Comparison of ENCODE assay signal across 20 mouse cellular contexts in the genomic region with DNA sequence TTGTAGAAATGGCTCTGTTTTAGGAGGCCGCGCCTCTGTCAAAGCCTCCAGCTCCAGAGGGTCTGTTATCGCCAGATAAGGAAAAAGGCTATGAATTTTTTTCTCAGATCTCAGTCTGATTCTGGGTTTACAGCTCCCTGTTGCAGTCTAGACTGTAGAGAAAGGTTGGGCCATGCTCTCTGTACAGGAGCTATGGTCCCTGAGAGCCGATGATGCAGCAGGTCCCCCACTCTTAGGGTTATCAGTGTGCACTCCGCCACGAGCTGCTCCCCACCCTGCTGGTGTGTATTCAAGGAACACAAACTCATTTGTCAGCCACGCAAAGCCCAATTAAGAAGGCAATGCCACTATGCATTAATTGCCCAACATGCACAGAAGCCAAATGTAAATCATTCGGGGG.
DNase-seq lines count a peak whose midpoint lies in the region; ATAC-seq lines count a peak whose summit lies in the region.
"Had no signal": no experiment of that assay in that cellular context is flagged by ENCODE, and none has a peak within 500 bp of the region (broad histone marks: within the 10 kb centered on the region; RNA-seq: fewer than 3 reads in every experiment).

No protein-coding gene starts in this region.

- H3K9ac ChIP-seq in forebrain, embryonic 13.5 days = no peak overlapping the region
- H3K9ac ChIP-seq in forebrain, embryonic 16.5 days (replicated peaks; ENCODE audit: low read depth, low read length) = no peak overlapping the region
- no peak overlapping the region for H3K9ac ChIP-seq in hindbrain, embryonic 15.5 days
- no peak overlapping the region for H3K9ac ChIP-seq in neural tube, embryonic 12.5 days
- H3K9ac ChIP-seq: embryonic facial prominence, embryonic 15.5 days; heart, embryonic 15.5 days; liver, embryonic 14.5 days had no signal

- no peak overlapping the region for H3K4me3 ChIP-seq in forebrain, embryonic 13.5 days
- H3K4me3 ChIP-seq in forebrain, embryonic 16.5 days (replicated peaks; ENCODE audit: low read length) = no peak overlapping the region
- H3K4me3 ChIP-seq in hindbrain, embryonic 15.5 days = no peak overlapping the region
- H3K4me3 ChIP-seq in neural tube, embryonic 12.5 days = no peak overlapping the region
- H3K4me3 ChIP-seq: embryonic facial prominence, embryonic 15.5 days; gastrocnemius, adult 2 months; heart, adult 2 months; heart, embryonic 15.5 days; megakaryocyte, embryonic 14.5 days had no signal

- no peak overlapping the region for H3K4me2 ChIP-seq in forebrain, embryonic 13.5 days
- no peak overlapping the region for H3K4me2 ChIP-seq in forebrain, embryonic 16.5 days (ENCODE audit: low read length)
- H3K4me2 ChIP-seq in hindbrain, embryonic 15.5 days = no peak overlapping the region
- H3K4me2 ChIP-seq in neural tube, embryonic 12.5 days (replicated peaks) = no peak overlapping the region
- H3K4me2 ChIP-seq: embryonic facial prominence, embryonic 15.5 days; heart, embryonic 15.5 days had no signal

- peaks cover 39% of the 10 kb centered on the region for H3K4me1 ChIP-seq in forebrain, embryonic 13.5 days
- H3K4me1 ChIP-seq in forebrain, embryonic 16.5 days (replicated peaks; ENCODE audit: control insufficient read depth, insufficient read depth, low read length) = peaks cover 24% of the 10 kb centered on the region
- peaks cover 39% of the 10 kb centered on the region for H3K4me1 ChIP-seq in hindbrain, embryonic 15.5 days (replicated peaks)
- H3K4me1 ChIP-seq in neural tube, embryonic 12.5 days = peaks cover 34% of the 10 kb centered on the region
- H3K4me1 ChIP-seq: embryonic facial prominence, embryonic 15.5 days; heart, embryonic 15.5 days; megakaryocyte, embryonic 14.5 days had no signal

- H3K9me3 ChIP-seq in forebrain, embryonic 13.5 days (replicated peaks) = no peaks in the 10 kb centered on the region
- no peaks in the 10 kb centered on the region for H3K9me3 ChIP-seq in forebrain, embryonic 16.5 days (ENCODE audit: control insufficient read depth, low read length)
- H3K9me3 ChIP-seq in hindbrain, embryonic 15.5 days = no peaks in the 10 kb centered on the region
- H3K9me3 ChIP-seq in neural tube, embryonic 12.5 days = no peaks in the 10 kb centered on the region
- H3K9me3 ChIP-seq: embryonic facial prominence, embryonic 15.5 days; heart, embryonic 15.5 days had no signal

- no peaks in the 10 kb centered on the region for H3K36me3 ChIP-seq in forebrain, embryonic 13.5 days (ENCODE audit: poor library complexity, severe bottlenecking)
- H3K36me3 ChIP-seq in forebrain, embryonic 16.5 days (ENCODE audit: control insufficient read depth, insufficient read depth) = no peaks in the 10 kb centered on the region
- H3K36me3 ChIP-seq in hindbrain, embryonic 15.5 days = no peaks in the 10 kb centered on the region
- H3K36me3 ChIP-seq in neural tube, embryonic 12.5 days = no peaks in the 10 kb centered on the region
- H3K36me3 ChIP-seq: embryonic facial prominence, embryonic 15.5 days; heart, embryonic 15.5 days had no signal

- H3K27ac ChIP-seq in forebrain, embryonic 13.5 days = peak overlapping the region; percentile 54
- no peak overlapping the region for H3K27ac ChIP-seq in forebrain, embryonic 16.5 days (ENCODE audit: low read length)
- H3K27ac ChIP-seq in hindbrain, embryonic 15.5 days (replicated peaks) = 0 out of 2 replicates have a peak overlapping the region, but pooled peaks have one; percentile 31
- H3K27ac ChIP-seq in neural tube, embryonic 12.5 days = 0 out of 2 replicates have a peak overlapping the region, but pooled peaks have one; percentile 20
- H3K27ac ChIP-seq: embryonic facial prominence, embryonic 15.5 days; gastrocnemius, adult 2 months; heart, adult 2 months; heart, embryonic 15.5 days; kidney, postnatal 0 days; liver, embryonic 14.5 days had no signal

- H3K27me3 ChIP-seq in forebrain, embryonic 13.5 days = peaks cover 8% of the 10 kb centered on the region; the same call in 1 of the 2 replicates
- no peaks in the 10 kb centered on the region for H3K27me3 ChIP-seq in forebrain, embryonic 16.5 days (replicated peaks; ENCODE audit: control insufficient read depth, insufficient read depth, low read length)
- H3K27me3 ChIP-seq in hindbrain, embryonic 15.5 days = no peaks in the 10 kb centered on the region
- H3K27me3 ChIP-seq in neural tube, embryonic 12.5 days (replicated peaks) = no peaks in the 10 kb centered on the region
- H3K27me3 ChIP-seq: embryonic facial prominence, embryonic 15.5 days; heart, embryonic 15.5 days; megakaryocyte, embryonic 14.5 days had no signal

- intact Hi-C loops in gastrocnemius, postnatal 36 days (cut with DNase I) = no loop called here

- ATAC-seq in forebrain, embryonic 13.5 days = no peak
- no peak for ATAC-seq in forebrain, embryonic 16.5 days
- ATAC-seq in hindbrain, embryonic 15.5 days (ENCODE audit: low FRiP score, low read depth) = no peak
- ATAC-seq in neural tube, embryonic 12.5 days (ENCODE audit: low FRiP score, low read depth) = peak; percentile 57; the same call in 1 of the 2 replicates
- ATAC-seq: lung, postnatal 0 days had no signal

- DNase-seq in embryo, embryonic 11 days = peak; percentile 13
- DNase-seq in right cerebral cortex, adult 2 months (ENCODE audit: low spot score in 2 of 2) = no peak
- DNase-seq in gastrocnemius, postnatal 36 days = no peak
- DNase-seq: adrenal gland, postnatal 10 days; B cell, adult 2 months; gastrocnemius, adult 2 months; heart, adult 2 months; kidney, adult 11 months; layer of hippocampus, postnatal 36 days; thymus, postnatal 25 days had no signal

- WGBS in forebrain, embryonic 13.5 days = 26% methylated on average over 8 of the region's 8 CpGs
- 29% methylated on average over 8 of the region's 8 CpGs for WGBS in forebrain, embryonic 16.5 days
- WGBS in hindbrain, embryonic 15.5 days = 22% methylated on average over 8 of the region's 8 CpGs
- WGBS in neural tube, embryonic 12.5 days = 40% methylated on average over 8 of the region's 8 CpGs
